Mouse (Mus musculus) urinary bladder, postnatal 25 days (tissue): ENCODE results near the gene Olfr173.

Experiments
- DNase-seq: peaks from one replicate; pipeline ENCODE4 v3.0.0; 2022; ENCODE audit warnings: low spot score

Gene Olfr173

DNA sequence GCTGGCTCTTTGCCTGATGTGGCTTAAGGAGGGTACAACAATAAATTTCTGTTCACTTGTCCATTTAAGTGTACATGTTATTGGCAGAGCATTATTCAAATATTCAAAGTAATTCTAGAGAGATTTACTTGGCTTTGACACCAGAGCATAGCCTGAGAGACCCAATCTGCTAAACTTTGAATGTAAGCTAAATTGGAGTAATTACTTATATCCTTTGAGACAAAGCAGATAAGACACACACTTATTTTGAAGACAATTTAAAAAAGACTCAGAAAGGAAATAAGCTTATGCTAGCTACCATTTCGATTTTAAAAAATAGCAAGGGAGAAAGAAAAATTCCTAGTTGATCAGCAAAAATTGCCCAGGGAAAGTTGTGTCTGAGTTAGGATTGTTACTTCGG is at the start of gene Olfr173:
Gene Olfr173 (minus strand): TSS at position 101 of the 400 bp plus-strand sequence.
- no peak for DNase-seq

DNA sequence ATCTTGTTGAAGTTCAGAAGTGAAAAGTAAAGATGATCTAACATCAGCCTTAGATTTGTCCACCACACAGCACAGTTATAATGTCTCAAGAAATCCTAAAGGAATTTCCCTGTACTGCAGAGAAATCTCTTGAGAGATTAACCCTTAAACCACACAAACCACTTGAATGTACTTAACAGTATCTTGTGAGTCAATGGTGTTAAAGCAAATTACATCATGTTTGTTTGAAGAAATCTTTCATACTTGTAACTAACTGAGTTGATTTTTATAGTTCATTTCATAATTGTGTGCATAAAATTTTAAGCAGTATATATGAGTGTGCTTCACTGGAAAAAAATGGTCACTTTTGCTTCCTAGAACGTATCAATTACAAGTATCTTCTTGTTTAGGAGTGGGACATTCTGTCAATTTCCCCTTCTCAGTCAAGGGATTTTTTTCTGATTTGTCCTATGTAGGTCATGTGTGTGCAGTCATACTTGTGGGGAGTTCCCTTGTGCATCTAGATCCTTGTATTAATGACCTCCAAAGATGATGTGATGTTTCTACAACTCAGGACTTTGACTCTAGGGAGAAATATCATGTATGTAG is 26.8 kb upstream of the Olfr173 start, which contains the start of gene Olfr175-ps1:
Gene Olfr175-ps1 (minus strand): TSS at position 51 of the 588 bp plus-strand sequence.
- no peak for DNase-seq

DNA sequence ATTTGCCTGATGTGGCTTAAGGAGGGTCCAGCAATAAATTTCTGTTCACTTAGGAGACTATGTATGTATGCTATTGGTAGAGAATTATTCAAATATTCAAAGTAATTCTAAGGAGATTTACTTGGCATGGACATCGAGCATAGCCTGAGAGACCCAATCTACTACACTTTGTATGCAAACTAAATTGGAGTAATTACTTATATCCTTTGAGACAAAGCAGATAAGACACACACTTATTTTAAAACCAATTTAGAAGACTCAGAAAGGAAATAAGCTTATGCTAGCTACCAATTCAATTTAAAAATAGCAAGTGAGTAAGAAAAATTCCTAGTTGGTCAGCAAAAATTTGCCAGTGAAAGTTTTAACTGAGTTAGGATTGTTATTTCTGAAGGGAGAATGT is 37.0 kb downstream of the Olfr173 start, which contains the start of gene Olfr172:
Gene Olfr172 (minus strand): TSS at position 101 of the 400 bp plus-strand sequence.
- DNase-seq, result no peak

DNA sequence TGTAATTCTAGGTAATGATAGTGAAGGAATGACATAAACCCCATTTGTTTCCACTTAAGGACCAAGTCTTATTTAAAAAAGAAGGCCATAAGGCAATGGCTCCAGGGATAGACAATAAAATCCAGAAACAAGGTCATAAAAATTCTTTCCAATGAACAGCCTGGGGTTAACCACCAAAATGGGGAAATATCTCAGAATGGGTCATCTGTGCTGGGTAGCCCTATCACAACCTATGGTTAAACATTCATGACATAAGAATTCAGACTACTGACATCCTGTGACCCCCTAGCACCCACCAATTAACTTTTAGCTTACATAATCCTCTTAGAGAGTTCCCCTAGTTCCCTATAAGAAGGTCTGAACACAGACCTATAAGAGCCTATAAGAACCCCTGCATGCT is 43.9 kb downstream of the Olfr173 start:
- DNase-seq, result no peak

DNA sequence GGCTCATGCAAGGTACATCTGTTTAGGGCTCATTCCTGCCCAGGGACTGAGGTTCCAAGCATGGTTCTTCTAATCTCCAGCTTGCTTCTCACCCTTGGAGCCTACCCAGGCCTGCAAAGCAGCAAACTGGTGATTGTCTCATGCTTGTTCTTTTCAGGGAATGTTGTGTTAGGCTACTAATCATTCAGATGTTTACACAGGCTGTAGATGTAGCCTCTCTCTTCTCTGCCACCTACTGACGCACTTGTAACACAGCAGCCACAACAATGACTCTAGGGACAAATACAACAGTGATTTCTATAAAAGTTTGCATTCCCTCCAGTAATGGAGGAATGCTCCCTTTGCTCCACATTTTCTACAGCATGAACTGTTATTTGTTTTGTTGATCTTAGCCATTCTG is 48.8 kb downstream of the Olfr173 start:
- no peak for DNase-seq

DNA sequence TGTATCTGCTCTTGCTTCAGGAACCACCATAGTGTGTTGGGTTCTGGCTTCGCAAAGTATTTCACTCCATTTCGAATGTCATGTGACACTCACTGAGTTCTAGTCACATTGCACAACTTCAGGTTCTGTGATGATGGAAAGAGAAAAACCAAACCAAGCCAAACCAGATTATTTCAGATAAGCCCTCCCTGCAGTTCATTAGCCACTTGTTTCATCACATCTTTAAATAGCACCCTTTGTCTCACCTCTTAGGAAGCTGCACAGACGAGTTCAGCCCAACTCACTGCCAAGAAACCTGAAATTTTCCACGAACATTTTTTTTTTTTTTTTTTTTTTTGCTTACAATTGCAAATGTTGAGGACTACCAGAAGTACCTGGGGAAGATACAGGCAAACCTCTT is 53.4 kb downstream of the Olfr173 start:
- no peak for DNase-seq
